Mouse (Mus musculus): Measurements from ENCODE around the gene Bbc3. TPM values are rescaled to one million over a fixed set of nuclear protein-coding genes. Genes with fewer than 3 reads are reported as not detected.

The Bbc3 gene
- total and polyA plus RNA-seq, 3 experiments: 3.3 to 62.4 (median 9.1) TPM

- DNase-seq: peak; percentile 12
Measured at GRCm38 (mm10) chr7:16315222-16315759, 7.1 kb downstream of the Bbc3 start.

GRCm38 (mm10) chr7:16317094-16317493, 8.9 kb downstream of the Bbc3 start:
- DNase-seq: no peak

GRCm38 (mm10) chr7:16319216-16319615, 11.0 kb downstream of the Bbc3 start:
- no peak for DNase-seq

DNA sequence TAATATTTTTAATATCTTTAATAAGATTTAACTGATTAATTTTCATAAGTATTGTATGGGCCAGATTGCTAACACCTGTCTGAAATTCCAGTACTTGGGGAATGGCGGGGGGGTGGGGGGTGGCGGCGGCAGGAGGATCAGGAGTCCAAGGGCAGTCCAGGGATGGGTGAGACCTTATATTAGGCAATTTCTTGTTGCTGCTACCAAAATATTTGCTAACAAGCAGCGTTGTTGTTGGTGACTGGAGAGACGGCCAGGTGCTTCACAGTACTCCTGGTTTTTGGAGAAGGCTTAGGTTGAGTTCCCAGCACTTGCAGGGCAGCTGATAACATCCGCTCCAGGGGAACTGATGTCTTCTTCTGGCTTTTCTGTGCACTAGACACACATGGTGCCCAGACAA, 12.3 kb downstream of the Bbc3 start:
- DNase-seq: no peak

GRCm38 (mm10) chr7:16324661-16325060, 16.5 kb downstream of the Bbc3 start:
- no peak for DNase-seq

DNA sequence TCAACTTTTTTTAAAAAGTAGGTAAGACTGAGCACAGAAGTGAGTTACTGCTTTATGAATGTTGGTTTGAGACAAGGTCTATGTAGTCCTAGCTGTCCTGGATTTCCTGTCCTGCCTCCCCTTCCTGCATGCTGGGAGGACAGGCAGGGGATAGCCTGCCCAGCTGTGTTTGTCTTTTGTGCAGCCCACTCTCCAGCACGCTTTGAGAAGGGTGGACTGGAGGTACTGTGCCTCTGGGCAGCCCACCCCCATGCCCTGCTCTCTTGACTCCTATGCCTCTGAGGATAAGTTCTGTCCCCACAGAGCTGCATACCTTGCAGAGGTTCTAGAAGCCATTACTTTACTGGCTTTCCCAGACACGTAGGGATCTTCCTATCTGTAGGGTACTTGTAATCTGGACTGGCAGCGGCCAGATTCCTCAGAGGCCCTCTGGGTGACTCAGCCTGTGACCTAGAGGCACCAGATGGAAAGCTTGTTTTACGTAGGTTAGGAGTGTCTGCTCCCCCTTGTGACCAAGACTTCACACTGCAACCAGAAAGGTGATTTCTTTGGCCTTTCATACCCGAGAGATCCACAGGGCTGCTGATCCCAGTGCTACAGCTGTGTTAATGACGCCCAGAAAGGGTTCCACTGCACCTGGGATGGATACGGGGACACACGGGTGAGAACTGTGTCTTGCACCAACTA, 17.9 kb downstream of the Bbc3 start:
- DNase-seq: peak; percentile 86

- no peak for DNase-seq
Measured at GRCm38 (mm10) chr7:16326607-16326971, 18.4 kb downstream of the Bbc3 start.

GRCm38 (mm10) chr7:16329146-16329545, 21.0 kb downstream of the Bbc3 start:
- no peak for DNase-seq

GRCm38 (mm10) chr7:16337733-16338132, 29.5 kb downstream of the Bbc3 start:
- no peak for DNase-seq

DNA sequence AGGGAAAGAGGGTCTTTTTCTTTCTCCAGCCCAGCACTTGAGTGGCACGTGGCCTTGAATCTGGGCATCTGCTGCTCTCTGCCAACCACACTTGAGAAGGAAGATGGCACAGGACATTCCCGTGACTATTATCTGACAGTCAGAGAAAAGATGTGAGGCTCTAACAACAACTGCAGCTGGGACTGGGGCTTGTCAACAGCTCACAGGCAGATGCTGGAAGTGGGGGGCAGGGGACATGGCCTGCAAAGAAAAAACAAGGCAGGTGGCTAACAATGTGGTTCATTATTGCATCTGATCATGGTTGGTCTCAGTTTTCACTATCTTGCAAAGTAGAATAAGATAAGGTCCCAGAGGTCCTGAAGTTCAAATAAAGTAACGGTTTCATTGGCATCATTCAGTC, 36.4 kb downstream of the Bbc3 start:
- no peak for DNase-seq

DNA sequence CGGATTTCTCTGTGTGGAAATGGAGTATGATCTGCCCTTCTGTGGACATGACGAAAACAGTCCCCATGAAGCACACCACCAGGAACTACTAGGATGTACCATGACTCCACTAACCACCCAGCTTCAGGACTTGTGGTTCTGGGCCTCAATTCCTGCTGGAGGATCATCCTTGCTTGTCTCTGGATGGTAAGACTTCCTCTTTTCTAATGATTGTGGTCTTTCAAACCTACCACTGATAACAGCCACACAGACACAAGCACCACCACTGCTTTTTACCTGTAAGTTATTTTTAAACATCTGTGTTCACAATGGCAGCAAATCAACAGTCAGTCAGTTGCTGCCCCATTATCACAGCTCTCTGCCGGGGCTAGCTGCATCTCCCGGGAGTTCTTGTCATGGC, 37.1 kb downstream of the Bbc3 start:
- no peak for DNase-seq

GRCm38 (mm10) chr7:16349999-16350398, 41.8 kb downstream of the Bbc3 start:
- no peak for DNase-seq

GRCm38 (mm10) chr7:16355854-16356594, 47.8 kb downstream of the Bbc3 start:
- DNase-seq: peak; percentile 21

DNA sequence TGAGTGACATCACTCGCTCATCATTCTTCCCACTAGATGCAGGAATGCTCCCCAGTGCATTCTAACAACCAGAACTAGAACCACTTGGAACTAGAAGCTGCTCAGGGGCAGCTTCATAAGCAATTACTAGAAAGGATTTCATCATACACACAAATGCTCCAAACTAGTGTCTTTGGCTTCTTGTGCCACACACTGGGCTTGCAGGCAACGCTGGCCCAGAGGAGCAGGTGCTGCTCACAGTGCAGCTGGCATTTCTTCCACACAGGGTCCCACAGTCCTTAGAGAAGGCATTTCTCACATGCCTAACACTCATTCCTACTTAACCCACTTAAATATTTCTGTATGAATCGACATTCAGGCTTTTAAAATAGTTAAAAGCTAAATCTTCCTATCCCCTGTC, 49.4 kb downstream of the Bbc3 start:
- DNase-seq: no peak

DNA sequence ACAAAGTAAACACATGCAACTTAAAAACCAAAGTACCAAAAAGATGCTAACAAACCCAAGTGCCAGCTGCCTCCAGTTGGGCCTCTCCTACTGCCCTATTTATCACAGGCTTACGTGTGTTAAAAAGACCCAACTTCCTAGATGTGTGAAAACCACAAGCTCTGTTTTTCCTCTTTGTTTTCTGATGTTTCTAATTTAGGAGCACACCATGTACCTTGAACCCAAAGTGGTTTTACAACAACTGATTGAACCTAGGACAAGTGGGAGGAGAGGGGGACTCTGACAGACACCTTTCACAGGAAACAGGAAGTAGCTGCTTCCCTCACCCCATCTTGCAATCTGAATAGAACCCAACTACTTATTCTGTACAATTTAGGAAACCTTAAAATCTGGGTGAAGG, 56.1 kb downstream of the Bbc3 start:
- no peak for DNase-seq

- DNase-seq: peak; percentile 53
Measured at GRCm38 (mm10) chr7:16364901-16365500, 56.8 kb downstream of the Bbc3 start.

- peak; percentile 72 for DNase-seq
Measured at GRCm38 (mm10) chr7:16366133-16366646, 58.0 kb downstream of the Bbc3 start.

DNA sequence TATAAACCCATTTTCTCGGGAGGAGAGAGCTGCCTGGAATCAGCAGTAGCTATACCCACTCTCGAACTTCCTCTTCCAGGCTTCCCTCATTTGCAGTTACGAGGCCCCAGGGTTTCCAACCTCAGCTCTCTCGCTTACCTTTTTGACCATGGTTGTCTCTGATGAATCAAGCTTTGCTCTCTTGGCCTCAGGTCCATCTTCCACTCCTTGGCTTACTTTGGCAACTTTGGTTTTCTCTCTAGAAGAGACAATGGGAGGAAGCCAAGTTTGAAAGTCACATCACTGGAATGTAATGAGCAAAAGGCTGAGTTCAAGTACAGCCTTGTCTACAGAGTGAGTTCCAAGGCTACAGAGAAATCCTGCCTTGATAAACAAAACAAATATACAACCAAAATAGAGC, 58.5 kb downstream of the Bbc3 start:
- peak; percentile 19 for DNase-seq
